Mouse (Mus musculus) embryonic fibroblast, embryonic 13.5 days (primary cell): ENCODE results near the gene Csmd2.

Source experiments
- CTCF ChIP-seq: IDR thresholded peaks from 2 replicates; pipeline ENCODE4 v1.5.1; 2011; ENCODE audit warnings: mild to moderate bottlenecking, control low read depth, low read length, moderate library complexity, borderline replicate concordance; ENCODE audit not compliant: insufficient read depth
- POLR2A ChIP-seq: IDR thresholded peaks from 2 replicates; pipeline ENCODE4 v1.6.1; 2011; ENCODE audit warnings: low read depth, mild to moderate bottlenecking, control low read depth, low read length, moderate library complexity

DNA sequence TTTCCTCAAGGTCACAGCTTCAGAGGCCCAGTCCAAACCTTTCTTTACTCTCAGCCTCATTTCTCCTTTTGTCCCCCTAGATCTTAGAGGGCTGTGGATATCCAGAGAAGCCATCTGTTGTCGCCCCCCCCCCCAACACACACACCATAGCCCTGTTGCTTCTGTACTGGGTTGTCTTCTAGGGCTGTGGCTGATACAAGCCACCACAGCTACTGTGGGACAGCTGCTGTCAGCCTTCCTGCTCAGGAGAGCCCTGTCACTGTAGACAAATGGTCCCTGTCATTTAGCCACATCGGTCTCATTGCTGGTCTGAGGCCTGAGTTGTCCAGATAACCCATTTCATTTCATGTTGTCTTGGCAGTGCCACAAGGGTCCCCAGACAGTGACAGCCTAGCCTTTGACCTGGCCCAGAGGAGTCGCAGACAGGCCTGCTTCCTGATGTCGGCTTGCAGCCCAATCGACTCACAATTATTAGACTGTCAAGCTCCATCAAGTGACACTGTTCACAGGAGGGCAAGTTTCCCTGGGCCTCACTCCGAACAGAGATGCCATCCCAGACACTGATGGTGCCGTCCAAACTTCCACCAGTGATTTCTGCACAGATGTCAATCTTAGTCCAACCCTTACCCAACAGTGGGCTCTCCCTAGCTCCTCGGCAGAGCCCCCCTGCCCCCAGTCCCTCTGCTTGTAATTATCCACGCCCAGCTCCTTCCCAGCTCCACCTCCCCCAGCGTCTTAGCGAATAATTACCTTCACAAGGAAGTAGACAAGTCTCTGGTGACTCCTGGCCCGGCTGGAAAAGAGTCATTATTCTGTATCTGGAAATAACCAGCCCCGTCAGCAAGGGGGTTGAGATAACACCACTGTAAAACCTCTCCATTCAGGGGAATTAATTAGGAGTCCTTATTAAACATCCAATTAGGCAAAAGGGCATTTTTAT is 240.0 kb downstream of the Csmd2 start:
- TF ChIP-seq CTCF: no peak
- no peak for TF ChIP-seq POLR2A
